Mouse (Mus musculus) megakaryocyte, embryonic 14.5 days (primary cell): ENCODE measurements around the gene Kcnab2. TPM values are rescaled to one million over a fixed set of nuclear protein-coding genes. Genes with fewer than 3 reads are reported as not detected.
A peak's percentile ranks its signal among the peaks of the same experiment; 100 is the strongest.

Source experiments
- H3K27me3 ChIP-seq: replicated peaks from 2 replicates; pipeline ENCODE3; 2012; ENCODE audit warnings: inconsistent platforms
- H3K36me3 ChIP-seq: replicated peaks from 2 replicates; pipeline ENCODE3; 2012; ENCODE audit warnings: low read length, inconsistent platforms, mixed read lengths
- H3K4me1 ChIP-seq: 2 replicates; pipeline ENCODE4 v1.6.1; 2012; ENCODE audit warnings: inconsistent platforms
- H3K4me3 ChIP-seq: replicated peaks from 2 replicates; pipeline ENCODE3; 2012; ENCODE audit warnings: moderate library complexity, mild to moderate bottlenecking, inconsistent platforms
- H3K9me3 ChIP-seq: 2 replicates; pipeline ENCODE4 v1.6.1; 2012; ENCODE audit warnings: inconsistent platforms
- FLI1 ChIP-seq: IDR thresholded peaks from 2 replicates; pipeline ENCODE4 v1.6.1; 2012; ENCODE audit warnings: low read length, inconsistent platforms, mixed read lengths
- GATA1 ChIP-seq: IDR thresholded peaks from 3 replicates; pipeline ENCODE4 v1.6.1; 2012; ENCODE audit warnings: mixed read lengths, low read length, inconsistent platforms, borderline replicate concordance
- polyA plus RNA-seq: library from polyadenylated mRNA; stranded (reverse); fragments of >175 nt; gene quantifications from 2 replicates; pipeline ENCODE4 v1.2.3, GENCODE M21; 2012; ENCODE audit warnings: low replicate concordance; ENCODE audit not compliant: insufficient read depth

Kcnab2 gene
- polyA plus RNA-seq, 1 experiment, result 37.9 TPM

GRCm38 (mm10) chr4:152353886-152354637 is 123.6 kb downstream of the Kcnab2 start:
- TF ChIP-seq FLI1 (no peak), GATA1 (no peak)
- H3K9me3 ChIP-seq, result no peaks in the 10 kb centered on the region
- no peaks in the 10 kb centered on the region for H3K36me3 ChIP-seq
- H3K4me1 ChIP-seq, result peaks cover 19% of the 10 kb centered on the region
- peaks cover 69% of the 10 kb centered on the region for H3K27me3 ChIP-seq
- H3K4me3 ChIP-seq, result no peak overlapping the region

- peaks cover 76% of the 10 kb centered on the region for H3K27me3 ChIP-seq
- H3K4me3 ChIP-seq, result peak overlapping the region; percentile 23
- H3K9me3 ChIP-seq, result no peaks in the 10 kb centered on the region
- peaks cover 25% of the 10 kb centered on the region for H3K4me1 ChIP-seq
- TF ChIP-seq GATA1, result no peak
- no peak for TF ChIP-seq FLI1
- H3K36me3 ChIP-seq, result no peaks in the 10 kb centered on the region
These were observed 126.0 kb downstream of the Kcnab2 start for GRCm38 (mm10) chr4:152351422-152352305.

- H3K27me3 ChIP-seq, result peaks cover 71% of the 10 kb centered on the region
- H3K9me3 ChIP-seq, result no peaks in the 10 kb centered on the region
- no peak overlapping the region for H3K4me3 ChIP-seq
- H3K36me3 ChIP-seq, result no peaks in the 10 kb centered on the region
- no peak for TF ChIP-seq GATA1
- peaks cover 33% of the 10 kb centered on the region for H3K4me1 ChIP-seq
These were observed 126.8 kb downstream of the Kcnab2 start for GRCm38 (mm10) chr4:152350722-152351421.

- Histone ChIP-seq H3K36me3 (no peaks in the 10 kb centered on the region), H3K4me1 (peaks cover 42% of the 10 kb centered on the region), H3K9me3 (no peaks in the 10 kb centered on the region), H3K27me3 (peaks cover 66% of the 10 kb centered on the region), H3K4me3 (no peak overlapping the region)
- no peak for TF ChIP-seq FLI1
- TF ChIP-seq GATA1, result no peak
These were observed 127.8 kb downstream of the Kcnab2 start for GRCm38 (mm10) chr4:152349837-152350381.

- peak overlapping the region; percentile 85 for H3K4me3 ChIP-seq
These were observed 132.4 kb downstream of the Kcnab2 start for GRCm38 (mm10) chr4:152345120-152345889.

GRCm38 (mm10) chr4:152344651-152345050 is 133.0 kb downstream of the Kcnab2 start:
- Histone ChIP-seq H3K36me3 (no peaks in the 10 kb centered on the region), H3K4me1 (peaks cover 65% of the 10 kb centered on the region), H3K27me3 (peaks cover 61% of the 10 kb centered on the region), H3K9me3 (no peaks in the 10 kb centered on the region), H3K4me3 (peak overlapping the region; percentile 81)
- TF ChIP-seq FLI1 (no peak), GATA1 (no peak)

More at GRCm38 (mm10) chr4:152345120-152345889, 132.4 kb downstream of the Kcnab2 start:
- TF ChIP-seq GATA1, result no peak
- no peak for TF ChIP-seq FLI1
- Histone ChIP-seq H3K27me3 (peaks cover 60% of the 10 kb centered on the region), H3K9me3 (no peaks in the 10 kb centered on the region), H3K36me3 (no peaks in the 10 kb centered on the region), H3K4me1 (peaks cover 63% of the 10 kb centered on the region)

GRCm38 (mm10) chr4:152343296-152343695 is 134.4 kb downstream of the Kcnab2 start:
- Histone ChIP-seq H3K27me3 (peaks cover 61% of the 10 kb centered on the region), H3K4me1 (peaks cover 75% of the 10 kb centered on the region), H3K4me3 (no peak overlapping the region), H3K9me3 (no peaks in the 10 kb centered on the region), H3K36me3 (no peaks in the 10 kb centered on the region)
- no peak for TF ChIP-seq FLI1
- TF ChIP-seq GATA1, result no peak

Other genes starting within 250 kb of the Kcnab2 start
- gene Gpr153, start 203.6 kb downstream of the Kcnab2 start, polyA plus RNA-seq, result 0.11 TPM in 1 of 2 replicates, not detected in the other
- not detected in 2 replicates for gene Hes3, start 186.2 kb downstream of the Kcnab2 start, polyA plus RNA-seq
- gene Icmt, start 180.6 kb downstream of the Kcnab2 start, polyA plus RNA-seq, result 5.8 and 20.7 TPM in 2 replicates
- gene Rnf207, start 158.9 kb downstream of the Kcnab2 start, polyA plus RNA-seq, result 1.8 and 3.8 TPM in 2 replicates
- gene Rpl22, start 152.1 kb downstream of the Kcnab2 start, polyA plus RNA-seq, result 2.6 and 82.5 TPM in 2 replicates
- 1.7 and 4.2 TPM in 2 replicates for gene Chd5, start 139.2 kb downstream of the Kcnab2 start, polyA plus RNA-seq
- gene Nphp4, start 1.2 kb downstream of the Kcnab2 start, polyA plus RNA-seq, result 0.64 and 1.3 TPM in 2 replicates